Mouse (Mus musculus) CD4-positive, CD25-positive, alpha-beta regulatory T cell, adult 4 months (primary cell): ENCODE data around the gene Adam19. TPM values are rescaled to one million over a fixed set of nuclear protein-coding genes. Genes with fewer than 3 reads are reported as not detected.

Source experiments
- ATAC-seq: one replicate; pipeline ENCODE4 v1.8.0; 2017
- polyA plus RNA-seq, 2 experiments: library from polyadenylated mRNA; unstranded; fragments of 100-300 nt; shearing (Covaris generic); gene quantifications; one replicate each; pipeline ENCODE4 v1.2.1; 2017

The Adam19 gene
- polyA plus RNA-seq, 2 experiments from 2014 or later, result 60.6 to 85.0 TPM

DNA sequence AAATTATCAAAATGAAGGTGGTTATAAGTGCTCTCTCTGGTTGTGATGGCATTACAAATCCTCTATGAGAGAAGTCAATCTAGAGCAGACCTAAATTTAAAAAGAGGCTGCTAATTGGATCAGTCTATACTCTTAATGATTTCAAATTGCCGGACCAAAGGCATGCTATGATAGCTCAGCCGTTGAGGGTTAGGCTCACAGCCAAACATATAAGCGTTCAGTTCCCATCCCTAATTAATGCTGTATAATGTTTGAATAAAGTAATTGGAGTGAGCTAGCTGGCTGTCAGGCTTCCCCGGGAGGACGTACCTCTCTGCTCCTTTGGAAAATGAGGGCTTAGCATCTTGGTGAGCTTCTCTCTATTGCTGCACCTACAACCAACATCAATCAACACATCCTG lies 53.4 kb downstream of the Adam19 start:
- ATAC-seq, result no peak

DNA sequence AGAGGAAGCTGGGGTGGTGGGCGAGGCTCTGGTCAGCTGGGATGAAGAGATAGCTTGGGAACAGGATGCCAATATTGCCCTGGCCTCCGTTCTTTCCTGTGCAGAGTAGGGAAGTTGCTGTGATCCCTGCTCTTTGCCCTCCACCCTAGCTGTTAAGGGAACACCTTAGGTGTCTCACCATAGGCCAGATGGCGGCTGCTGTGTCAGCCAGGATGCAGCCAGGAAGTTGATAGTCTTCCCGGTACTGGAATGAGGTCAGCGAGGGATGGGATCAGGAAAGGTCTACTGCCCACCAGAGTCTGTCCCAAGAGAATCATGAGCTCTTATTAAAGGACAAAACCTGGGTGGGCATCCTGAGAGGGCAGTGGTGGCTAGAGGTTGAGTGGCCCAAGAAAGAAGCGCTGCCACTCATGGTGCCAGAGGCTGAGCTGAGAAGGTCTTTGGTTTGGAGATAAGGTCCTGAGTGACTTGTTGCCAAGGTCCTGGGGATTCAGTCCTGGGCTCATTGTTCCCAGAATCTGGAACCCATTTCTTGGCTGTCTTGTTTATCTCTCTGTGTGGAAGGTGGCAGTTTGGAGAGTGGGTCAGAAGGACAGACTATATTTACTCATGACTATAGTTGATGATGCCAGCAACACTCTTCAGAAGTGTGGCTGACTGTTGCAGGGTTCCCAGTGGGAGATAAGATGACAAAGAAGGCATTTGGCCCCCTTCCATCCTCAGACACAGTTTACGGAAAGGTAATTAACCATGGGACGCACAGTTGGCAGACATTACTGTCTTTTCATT lies 54.6 kb downstream of the Adam19 start:
- ATAC-seq, result no peak

DNA sequence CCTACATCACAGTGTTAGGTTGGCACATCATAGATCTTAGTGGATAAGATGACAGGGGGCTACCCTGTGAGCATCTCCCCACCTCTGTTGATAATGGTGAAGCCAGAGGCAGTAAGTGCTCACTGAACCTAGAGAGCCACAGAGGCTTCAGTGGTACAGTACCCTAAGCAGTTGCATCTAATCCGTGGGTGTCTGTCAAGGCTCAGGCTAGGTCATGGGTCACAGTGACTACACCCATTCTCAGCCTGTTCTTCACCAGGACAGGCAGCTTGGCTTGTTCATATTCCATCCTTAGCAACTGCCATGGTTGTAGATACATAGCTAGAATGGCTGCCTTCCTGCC lies 55.1 kb downstream of the Adam19 start:
- no peak for ATAC-seq

DNA sequence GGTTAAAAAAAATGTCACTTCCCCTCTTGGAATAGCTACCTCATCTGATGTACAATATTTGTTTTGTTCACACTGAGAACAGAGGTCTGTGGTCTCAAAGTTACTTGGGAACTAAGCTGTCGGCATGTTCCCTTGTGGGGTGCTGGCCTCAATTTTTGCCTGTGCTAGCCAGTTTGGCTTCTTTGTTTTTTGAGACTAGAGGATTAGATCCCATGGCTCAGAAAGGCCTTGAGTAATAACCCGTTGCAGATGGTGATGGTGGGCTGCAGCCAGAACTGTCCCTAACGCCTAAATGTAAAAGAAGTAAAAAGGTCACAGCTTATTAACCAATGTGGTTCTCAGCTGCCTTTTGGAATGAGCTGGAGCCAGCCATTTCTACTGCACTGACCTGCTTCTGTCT lies 57.4 kb downstream of the Adam19 start:
- no peak for ATAC-seq

DNA sequence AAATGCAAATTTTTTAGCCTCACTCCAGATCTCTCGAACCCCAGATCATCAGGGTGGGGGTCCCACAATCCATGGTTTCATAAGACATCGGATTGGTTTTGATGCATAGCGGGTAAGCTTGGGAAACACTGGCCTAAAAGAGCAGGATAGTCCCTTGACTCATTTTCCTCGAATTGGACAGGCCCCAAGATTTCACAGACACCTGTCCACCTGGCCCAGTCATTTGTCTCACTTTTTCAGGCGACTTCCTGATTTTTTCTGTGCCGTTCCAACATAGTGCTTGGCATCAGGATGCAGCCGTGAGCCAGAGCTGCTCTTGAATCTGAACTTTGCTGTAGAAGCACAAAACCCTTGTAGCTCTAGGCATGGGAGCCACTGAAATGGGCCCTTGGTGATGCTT lies 58.4 kb downstream of the Adam19 start:
- ATAC-seq, result no peak

DNA sequence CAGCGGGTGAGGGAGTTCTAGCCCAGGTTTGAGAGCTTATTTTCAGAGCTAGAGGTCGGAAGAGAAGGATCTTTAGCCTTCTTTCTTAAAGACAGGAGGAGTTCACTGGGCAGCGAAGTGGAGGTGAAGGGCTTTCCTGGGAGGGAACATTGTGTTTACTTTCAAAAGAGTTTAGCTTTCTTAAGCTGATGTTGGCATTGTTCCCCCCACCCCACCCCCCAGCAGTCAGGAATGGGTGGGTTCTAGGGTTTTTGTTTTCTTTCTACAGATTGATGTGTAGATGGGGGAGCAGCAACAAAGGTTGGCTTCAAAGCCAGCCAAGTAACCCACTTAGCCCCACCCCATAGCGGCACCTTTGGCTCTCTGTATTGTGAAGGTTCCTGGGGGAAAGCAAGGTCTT lies 59.2 kb downstream of the Adam19 start:
- no peak for ATAC-seq

DNA sequence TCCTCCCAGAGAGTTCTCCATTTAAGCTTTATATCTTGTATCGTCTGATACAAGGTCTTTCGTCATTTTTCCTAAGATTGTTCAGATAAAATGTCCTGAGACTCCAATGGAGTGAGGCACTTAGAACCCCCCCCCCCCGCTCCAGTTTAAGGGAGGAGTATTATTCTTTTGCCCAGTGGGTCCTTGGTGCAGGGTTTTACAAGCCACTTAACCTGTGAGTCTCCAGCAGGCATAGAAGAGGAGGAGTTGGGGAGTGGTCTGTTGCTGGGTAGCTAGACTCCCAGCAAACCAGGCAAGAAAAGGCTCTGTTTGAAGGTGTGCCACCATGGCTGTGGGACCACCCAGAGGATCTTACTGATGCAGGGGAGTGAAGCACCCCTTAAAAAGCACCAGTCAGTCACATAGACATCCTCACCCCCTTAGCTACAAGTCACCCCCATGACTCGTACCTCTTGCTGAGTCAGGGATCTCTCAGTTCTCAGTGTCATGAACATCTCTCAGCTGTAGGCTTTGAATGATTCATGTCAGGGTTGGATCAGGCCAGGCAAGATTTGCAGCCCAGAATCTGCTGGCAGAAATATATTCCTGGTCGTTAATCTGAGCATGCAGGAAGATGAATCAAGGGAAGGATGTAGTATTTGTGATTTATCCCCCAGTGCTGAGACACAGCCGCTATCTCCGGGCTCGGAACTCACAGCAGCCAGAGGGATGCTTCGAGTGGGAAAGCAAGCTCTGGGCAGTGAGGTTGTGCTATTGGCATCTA lies 59.8 kb downstream of the Adam19 start:
- no peak for ATAC-seq

DNA sequence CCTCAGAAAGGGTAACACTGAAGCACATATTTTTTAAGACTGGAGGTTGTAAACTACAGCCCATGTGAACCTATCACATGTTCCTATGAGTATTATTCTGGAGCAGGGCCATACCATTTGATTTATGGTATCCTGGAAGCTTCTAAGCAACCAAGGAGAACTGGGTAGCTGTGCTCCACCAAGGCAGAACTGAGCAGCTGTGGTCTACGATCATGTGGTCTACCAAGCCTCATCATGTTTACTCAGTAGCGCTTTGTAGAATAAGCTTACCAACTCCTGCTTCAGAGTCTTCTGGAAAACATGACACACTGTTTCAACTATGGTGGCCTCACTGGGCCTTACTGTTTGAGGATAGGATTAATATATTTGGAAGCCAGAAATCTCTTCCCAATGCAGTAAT lies 60.7 kb downstream of the Adam19 start:
- peak; percentile 32 for ATAC-seq

DNA sequence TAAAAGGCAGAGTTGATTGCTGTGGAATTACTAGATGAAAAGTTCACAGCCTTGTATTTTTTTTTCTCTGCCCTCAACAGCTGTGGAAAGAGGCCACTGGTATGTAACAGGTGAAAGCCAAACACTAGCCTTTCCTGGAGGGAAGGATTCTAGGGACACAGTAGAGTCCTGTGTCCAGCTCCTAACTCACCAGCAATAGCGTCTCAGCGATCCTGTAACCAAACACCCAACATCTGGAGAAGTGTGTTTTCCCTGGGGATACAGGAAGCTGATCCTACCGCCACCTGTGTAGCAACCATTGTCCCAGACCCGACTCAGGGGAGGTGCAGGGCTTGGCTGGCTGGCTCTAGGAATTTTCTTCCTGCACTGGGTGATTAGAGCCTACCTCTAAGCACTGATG lies 63.8 kb downstream of the Adam19 start:
- no peak for ATAC-seq

DNA sequence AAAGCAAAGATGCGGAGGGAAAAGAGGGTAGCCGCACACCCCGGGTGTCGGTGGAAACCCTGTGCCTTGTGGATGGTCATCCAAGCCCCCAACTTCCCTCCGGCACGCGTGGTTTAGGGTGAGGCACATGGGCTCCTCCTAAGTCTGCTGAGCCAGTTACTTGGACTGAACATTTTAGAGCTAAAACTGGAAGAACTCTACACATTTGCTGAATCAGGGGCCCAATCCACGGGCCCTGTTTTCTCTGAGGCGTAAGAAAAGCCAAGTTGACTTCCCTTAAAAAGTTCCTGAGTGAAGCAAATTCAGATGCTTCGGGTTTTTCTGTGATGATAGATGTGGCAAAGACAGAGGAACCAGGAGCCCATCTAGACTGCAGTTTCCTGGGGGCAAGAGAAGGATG lies 64.3 kb downstream of the Adam19 start:
- no peak for ATAC-seq

DNA sequence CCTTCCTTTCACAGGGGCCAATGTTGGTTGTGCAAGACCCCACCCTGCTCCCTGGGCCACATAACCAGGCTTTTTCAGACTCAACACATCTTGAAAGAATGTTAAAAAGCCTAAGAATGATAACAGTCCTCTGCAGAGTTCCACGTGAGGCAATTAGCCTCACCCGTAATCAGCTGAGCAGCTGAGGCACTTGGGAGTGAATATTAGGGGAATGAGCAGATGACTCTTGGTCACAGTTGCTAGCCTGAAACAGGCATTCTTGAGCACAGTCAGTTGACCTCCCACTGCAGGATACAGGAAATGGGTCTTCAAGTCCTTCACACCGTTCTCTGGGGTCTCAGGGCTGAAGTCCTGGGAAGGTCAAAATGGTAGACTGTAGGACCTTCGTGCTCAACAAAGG lies 65.9 kb downstream of the Adam19 start:
- no peak for ATAC-seq

DNA sequence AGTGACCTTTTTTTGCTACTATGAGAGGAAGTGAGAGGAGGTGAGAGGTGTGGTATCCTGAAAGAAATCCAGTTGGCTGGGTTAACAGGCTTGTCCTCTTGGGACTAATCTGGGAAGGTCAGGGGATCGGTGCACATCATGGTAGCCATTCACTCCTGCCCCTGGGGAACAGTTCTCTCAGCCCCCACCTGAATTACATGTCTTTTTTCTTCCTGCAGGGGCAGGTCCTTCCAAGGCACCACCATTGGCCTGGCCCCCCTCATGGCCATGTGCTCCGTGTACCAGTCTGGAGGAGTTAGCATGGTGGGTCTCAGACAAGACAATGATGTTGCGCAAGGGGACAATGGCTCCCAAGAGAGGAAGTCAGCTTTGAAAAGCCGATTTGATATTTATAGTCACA lies 67.1 kb downstream of the Adam19 start:
- ATAC-seq, result no peak

DNA sequence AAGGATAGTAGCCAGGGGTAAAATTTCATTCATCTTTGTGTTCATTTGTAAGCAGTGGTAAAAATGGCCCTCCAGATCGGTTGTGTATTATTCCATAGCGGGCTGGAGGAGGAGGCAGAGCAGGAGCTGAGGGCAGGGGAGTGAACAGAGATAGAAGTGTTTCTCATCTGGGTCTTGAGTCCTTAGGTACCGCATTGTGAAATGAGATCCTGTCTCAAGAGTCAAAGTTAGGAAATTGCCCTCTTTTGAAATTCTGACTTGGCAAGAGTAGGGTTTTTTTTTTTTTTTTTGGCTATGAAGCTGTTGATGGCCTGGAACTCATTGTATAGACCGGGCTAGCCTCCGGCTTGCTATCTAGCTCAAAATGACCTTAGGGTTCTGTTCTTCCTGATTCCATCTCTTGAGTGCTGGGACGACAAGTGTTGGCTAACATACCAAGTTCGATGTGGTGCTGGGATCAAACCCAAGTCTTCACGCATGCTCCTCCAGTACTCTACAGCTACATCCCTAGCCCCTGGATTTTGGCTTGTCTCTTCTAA lies 67.6 kb downstream of the Adam19 start:
- ATAC-seq, result no peak

DNA sequence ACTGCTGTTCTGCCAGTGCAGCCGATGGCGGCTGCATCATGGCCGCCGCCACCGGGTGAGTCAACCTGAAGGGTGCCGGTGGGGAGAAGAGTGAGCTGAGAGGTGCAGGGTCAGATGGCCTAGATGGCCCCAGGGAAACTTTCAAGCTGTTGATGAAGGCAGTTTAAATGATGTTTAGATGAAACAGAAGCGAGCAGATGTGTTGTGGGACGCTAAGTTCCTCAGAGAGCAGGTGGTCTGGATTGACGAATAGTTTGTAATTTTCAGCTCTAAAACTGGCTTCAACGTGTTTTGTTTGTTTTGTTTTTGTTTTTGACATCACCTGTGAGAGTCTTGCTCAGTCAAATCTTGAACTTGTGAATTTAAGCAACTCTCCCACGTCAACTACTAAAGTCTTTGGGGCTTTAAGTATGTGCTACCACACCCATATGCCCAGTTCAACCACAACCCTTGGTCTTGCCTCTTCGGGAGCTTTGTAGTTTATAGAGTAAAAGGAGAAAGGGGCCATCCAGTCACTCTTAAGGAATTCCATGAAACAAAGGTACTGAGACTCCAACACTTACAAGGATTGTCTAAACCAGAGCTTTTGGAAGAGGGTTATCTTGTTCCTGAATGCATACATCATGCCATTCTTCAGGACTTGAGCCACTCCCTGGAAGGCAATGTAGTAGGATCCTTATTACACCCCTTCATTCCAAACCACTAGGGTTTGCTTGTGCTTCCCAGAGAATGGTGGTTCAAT lies 69.5 kb downstream of the Adam19 start:
- ATAC-seq, result no peak

DNA sequence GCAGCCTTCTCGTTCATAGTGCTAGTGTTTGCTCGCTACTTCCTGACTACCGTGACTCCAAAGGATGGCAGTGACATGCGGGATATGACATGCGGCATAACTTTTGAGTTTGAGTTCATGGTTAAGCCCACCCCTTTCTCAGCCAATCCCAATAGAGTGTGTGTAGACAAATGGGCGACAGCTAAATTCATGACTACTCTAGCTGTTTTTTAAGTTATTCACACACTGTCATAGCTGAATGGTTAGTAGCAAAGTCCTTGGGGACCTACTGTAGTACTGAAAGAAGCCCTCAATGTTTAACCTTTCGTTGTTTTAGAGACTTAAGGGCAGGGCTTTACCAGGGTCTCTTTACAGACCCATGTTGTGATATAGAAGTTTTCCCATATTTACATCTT lies 70.0 kb downstream of the Adam19 start:
- ATAC-seq, result peak; percentile 16

DNA sequence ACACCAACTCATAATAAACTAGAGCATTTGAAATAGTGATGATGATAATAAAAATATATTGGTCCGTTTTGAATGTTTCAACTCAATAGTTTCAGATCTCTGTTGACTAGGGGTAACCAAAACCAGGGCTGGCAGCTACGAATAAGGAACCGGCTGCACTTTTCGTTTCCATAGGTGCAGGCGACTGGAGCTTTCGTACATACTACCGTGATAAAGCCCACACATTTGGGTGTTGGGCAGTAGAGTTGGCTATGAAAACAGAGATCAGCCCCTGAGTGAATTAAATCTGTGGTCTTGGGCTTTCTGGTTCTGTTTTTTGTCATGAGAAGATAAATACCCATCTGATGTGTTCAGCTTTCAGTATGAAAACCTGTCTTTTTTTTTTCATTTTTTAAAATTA lies 70.5 kb downstream of the Adam19 start:
- no peak for ATAC-seq

DNA sequence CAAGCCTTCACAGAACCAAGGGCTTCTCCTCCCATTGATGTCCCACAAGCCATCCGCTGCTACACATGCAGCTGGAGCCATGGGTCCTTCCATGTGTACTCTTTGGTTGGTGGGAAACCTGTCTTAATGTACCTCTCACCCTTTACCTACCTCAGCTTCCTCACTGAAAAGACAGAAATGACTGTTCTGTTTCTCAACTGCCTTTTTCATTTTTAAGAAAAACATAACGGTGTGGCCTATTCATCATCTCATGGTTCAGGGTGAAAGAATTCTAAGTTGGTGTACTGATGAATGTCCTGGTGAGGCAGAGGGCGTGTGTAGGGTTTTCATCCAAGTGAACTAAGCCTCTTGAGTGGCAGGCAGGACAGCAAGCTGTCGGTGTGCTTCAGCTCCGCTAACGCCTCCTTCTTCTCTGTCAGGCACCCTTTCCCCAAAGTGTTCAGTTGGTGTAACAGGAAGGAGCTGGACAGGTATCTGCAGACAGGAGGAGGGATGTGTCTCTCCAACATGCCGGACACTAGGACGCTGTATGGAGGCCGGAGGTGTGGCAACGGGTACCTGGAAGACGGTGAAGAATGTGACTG lies 71.1 kb downstream of the Adam19 start:
- peak; percentile 52 for ATAC-seq

DNA sequence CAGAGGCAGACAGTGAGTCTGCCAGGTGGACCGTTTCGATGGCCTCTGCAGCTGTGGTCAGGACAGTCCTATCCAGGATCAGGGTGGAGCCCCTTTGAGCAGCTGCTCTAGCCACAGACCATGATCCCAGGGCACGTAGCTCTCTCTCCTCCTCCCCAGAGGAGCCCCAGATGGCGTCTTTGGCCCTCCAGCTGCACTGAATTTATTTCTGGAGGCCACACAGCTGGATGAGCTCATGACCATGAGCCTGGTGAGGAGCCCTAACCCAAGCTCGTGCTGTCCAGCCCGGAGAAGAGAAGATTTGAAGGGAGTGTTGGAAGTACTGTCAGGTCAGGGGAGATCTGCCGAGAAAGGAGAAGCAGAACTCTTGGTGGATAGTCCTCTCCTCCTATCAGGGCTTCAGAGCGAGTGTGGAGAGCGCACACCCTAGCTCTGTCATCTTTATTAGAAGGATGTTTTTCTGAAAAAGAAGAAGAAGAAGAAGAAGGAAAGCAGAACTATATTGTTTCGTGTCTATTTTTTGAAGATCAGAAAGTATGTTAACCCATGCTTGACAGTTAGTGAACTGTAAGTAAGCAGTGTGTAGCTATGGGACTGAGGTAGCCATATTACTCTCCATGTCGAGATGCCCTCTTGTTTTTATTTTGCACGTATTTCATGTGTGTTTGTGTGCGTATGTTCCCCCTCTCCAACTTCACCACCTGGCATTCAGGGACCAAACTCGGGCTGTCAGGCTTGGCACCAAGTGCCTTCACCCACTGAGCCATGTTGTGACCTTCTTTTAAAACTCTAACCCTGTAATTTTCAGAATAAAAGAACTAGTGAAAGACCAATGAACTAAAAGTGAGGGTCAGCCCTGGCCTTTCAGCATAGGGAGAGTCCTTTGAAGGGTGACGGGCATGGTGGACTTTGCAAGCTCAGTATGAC lies 72.1 kb downstream of the Adam19 start:
- no peak for ATAC-seq

DNA sequence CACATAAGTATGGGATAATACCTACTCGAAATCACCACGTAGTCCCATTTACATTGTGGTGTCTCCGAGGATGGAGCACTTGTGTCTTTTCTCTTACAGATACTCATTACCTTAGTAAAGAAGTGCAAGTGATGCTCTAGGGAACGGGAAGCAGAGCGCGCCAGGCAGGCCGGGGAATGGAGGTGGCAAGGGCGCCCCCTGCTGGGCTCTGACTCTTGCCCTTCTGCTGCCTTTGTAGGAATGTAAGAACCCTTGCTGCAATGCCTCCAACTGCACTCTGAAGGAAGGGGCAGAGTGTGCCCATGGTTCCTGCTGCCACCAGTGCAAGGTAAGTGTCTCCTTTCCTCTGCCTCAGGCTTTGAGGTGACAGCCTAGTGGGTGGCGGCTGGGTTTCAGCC lies 72.8 kb downstream of the Adam19 start:
- ATAC-seq, result peak; percentile 63

DNA sequence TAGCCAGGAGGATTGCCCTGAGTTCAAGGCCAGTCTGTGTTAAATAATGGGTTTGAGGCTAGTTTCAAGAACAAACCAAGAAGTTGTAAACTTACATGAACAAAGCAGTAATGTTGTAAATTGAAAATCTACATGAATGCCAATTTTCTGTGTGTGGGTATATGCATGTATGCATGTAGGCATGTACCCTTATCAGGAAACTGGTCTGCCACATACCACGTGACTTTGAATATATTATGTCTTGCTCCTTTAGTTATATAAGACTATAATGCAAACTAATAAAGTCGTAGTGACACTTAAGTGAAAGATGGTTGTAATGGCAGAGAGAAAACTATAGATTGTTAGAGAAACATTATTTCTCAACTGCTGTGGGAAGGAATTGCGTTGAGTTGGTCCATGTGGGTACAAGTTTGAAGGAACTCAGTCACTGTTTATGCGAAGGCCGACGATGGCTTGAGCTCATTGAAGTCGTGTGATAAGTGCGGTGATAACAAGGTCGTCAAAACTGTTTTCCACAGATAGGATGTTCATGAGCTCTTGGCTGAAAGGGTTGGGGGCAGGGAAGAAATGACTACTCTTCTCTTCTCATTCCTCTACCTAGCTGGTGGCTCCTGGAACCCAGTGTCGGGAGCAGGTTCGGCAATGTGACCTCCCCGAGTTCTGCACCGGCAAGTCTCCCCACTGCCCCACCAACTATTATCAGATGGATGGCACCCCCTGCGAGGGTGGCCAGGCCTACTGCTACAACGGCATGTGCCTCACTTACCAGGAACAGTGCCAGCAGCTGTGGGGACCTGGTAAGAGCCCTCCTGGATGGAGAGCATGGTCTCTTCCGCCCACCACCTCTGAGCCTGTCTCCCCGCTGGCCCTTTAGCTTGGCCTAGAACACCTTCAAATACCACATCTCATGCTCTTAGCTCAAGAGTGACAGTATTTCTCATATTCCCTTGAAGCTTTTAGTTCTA lies 75.5 kb downstream of the Adam19 start:
- ATAC-seq, result no peak

DNA sequence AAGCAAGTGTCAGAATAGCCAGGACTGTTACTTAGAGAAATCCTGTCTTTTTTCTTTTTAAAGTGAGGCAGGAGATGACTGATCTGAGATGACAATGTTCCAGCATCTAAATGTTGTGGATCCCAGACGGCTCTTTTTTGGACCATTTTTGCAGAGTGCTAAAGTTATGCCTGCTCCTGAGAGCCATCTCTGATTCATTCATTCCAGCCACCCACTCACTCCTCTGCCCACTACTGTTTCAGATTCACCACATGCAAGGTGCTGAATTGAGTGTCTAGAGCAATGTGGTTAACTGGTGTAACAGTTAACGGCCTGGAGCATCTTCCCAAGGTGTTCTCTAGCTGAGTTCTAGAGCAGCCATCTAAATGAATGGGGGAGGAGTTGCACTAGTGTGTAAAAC lies 79.1 kb downstream of the Adam19 start:
- peak; percentile 73 for ATAC-seq
